Mouse (Mus musculus) stomach, postnatal 0 days (tissue): ENCODE data around the gene Pgp.

Experiments
- CTCF ChIP-seq: IDR thresholded peaks from 2 replicates; pipeline ENCODE4 v1.5.1; 2016; ENCODE audit warnings: antibody characterized with exemption, low read depth, mild to moderate bottlenecking, moderate library complexity
- EP300 ChIP-seq: optimal IDR thresholded peaks from 2 replicates; pipeline ENCODE3; 2016; ENCODE audit warnings: antibody characterized with exemption

DNA sequence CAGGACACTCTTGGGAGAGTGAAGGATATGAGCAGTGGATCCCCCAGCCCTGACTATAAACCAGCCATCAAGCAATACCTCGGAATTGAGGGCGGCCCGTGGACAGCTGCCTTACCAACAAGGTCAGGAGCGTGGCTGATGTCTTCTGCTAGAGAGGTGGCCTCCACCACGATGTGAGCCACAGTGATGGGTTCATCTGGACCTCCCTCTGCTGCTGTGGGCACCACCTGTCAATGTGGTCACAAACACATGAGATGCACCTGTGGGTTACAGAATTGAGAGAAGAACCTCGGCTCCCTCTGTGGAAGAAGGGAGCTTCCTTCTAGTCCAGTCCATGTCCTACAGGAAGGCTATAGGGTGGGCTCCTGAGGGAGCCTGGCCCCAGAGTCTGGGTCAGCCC lies 20.7 kb upstream of the Pgp start:
- TF ChIP-seq CTCF (no peak), EP300 (no peak)
